Mouse (Mus musculus) monocyte, adult 2 months (primary cell): Measurements from ENCODE around the gene Ttc39d.

Experiments used
- DNase-seq, 2 experiments: peaks; one replicate each; pipeline ENCODE4 v3.0.0; 2022; ENCODE audit warnings: low spot score in 2 of 2, low read depth in 1 of 2

Gene Ttc39d

DNA sequence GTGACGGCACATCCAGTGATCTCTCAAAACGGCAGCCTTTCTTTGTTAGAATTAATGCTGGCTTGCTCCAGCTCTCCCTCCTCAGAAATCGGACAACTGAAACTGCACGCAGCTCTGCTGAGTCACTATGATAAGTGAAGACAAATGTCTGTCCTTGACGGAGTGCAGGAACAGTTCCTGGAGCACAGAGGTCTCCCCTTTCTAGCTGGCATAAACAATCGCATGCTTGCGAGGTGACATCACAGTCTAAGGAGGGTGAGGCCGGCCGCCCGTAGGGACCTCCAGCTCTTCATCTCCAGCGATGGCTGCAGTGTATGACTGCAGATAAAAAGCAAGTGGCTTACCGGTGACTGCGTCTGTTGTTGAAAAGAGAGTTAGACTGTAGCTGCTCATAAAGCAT is 47.9 kb downstream of the Ttc39d start:
- no peak for DNase-seq

DNA sequence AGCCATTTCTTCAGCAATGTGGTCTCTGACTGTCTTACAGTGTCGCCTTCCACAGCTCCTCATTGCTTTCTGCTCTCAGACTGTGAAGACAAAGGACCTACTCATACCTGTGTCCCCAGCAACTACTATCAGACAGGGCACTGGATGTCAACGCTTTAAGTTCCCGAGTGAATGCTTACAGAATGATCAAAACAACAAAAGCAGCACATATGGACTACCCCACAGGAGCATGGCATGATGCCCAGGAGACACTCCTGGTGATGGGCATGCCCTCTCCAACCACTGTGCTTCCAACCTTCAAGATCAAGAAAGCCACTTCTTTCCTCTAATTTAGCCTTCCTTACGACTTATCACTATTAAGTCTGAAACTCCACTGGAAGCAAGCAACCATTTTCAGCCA is 59.8 kb downstream of the Ttc39d start:
- no peak for DNase-seq
